Comparison of ENCODE assay signal across 20 mouse cellular contexts in the genomic region with DNA sequence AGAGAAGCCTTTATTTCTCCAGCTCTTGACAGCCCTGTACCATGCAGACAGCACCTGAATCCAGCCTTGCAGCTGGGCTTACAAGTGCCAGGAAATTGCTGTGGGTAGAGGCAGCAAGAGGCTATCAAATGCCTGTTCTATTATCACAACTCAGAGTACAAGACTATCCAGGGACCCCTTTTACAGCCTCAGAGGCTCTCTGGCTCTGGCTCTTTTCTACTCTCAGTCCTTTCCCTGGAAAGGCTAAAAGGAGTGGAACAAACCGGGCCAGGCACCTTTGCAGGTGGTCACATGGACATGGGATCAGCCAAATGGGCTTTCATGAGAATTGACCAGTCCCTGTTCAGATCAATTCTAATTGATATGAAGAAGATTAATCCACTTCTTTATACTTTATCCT.
DNase-seq lines count a peak whose midpoint lies in the region; ATAC-seq lines count a peak whose summit lies in the region.
"Had no signal": no experiment of that assay in that cellular context is flagged by ENCODE, and none has a peak within 500 bp of the region (broad histone marks: within the 10 kb centered on the region; RNA-seq: fewer than 3 reads in every experiment).

No protein-coding gene starts in this region.

- H3K27ac ChIP-seq in neural tube, embryonic 14.5 days (ENCODE audit: low read depth, low read length), result no peak overlapping the region
- H3K27ac ChIP-seq in neural tube, embryonic 15.5 days (replicated peaks), result no peak overlapping the region
- H3K27ac ChIP-seq: embryonic facial prominence, embryonic 13.5 days; embryonic facial prominence, embryonic 15.5 days; forebrain, embryonic 13.5 days had no signal

- no peaks in the 10 kb centered on the region for H3K9me3 ChIP-seq in neural tube, embryonic 14.5 days (ENCODE audit: control insufficient read depth, low read length)
- no peaks in the 10 kb centered on the region for H3K9me3 ChIP-seq in neural tube, embryonic 15.5 days (replicated peaks)
- H3K9me3 ChIP-seq: embryonic facial prominence, embryonic 13.5 days; embryonic facial prominence, embryonic 15.5 days; forebrain, embryonic 13.5 days had no signal

- H3K27me3 ChIP-seq in neural tube, embryonic 14.5 days (ENCODE audit: control insufficient read depth, insufficient read depth, low read length), result no peaks in the 10 kb centered on the region
- H3K27me3 ChIP-seq in neural tube, embryonic 15.5 days (replicated peaks), result no peaks in the 10 kb centered on the region
- H3K27me3 ChIP-seq: embryonic facial prominence, embryonic 13.5 days; embryonic facial prominence, embryonic 15.5 days; forebrain, embryonic 13.5 days had no signal

- peak; percentile 54 for DNase-seq in heart, adult 11 months
- no peak for DNase-seq in heart, adult 9 months (ENCODE audit: low spot score in 2 of 2)
- DNase-seq in layer of hippocampus, adult 8-10 months (ENCODE audit: low spot score in 2 of 2), result no peak
- DNase-seq: adrenal gland, adult 2 months; adrenal gland, postnatal 10 days; adrenal gland, postnatal 25 days; cerebellum, adult 11 months; cerebellum, adult 18-20 months; cerebellum, adult 8-10 months; cerebellum, adult 9-11 months; cerebellum, postnatal 14 days; cerebellum, postnatal 36 days; embryo, embryonic 11 days had no signal

- H3K9ac ChIP-seq in neural tube, embryonic 14.5 days (replicated peaks; ENCODE audit: low read depth, low read length), result no peak overlapping the region
- H3K9ac ChIP-seq in neural tube, embryonic 15.5 days (replicated peaks), result no peak overlapping the region
- H3K9ac ChIP-seq: embryonic facial prominence, embryonic 13.5 days; embryonic facial prominence, embryonic 15.5 days; forebrain, embryonic 13.5 days had no signal

- peak; percentile 51; the same call in 1 of the 2 replicates for ATAC-seq in neural tube, embryonic 14.5 days (ENCODE audit: low read depth)
- no peak for ATAC-seq in neural tube, embryonic 15.5 days (ENCODE audit: low FRiP score)
- ATAC-seq: forebrain, embryonic 13.5 days; forebrain, embryonic 16.5 days had no signal

- no peaks in the 10 kb centered on the region for H3K36me3 ChIP-seq in neural tube, embryonic 14.5 days (ENCODE audit: control insufficient read depth, insufficient read depth, low read length)
- no peaks in the 10 kb centered on the region for H3K36me3 ChIP-seq in neural tube, embryonic 15.5 days
- H3K36me3 ChIP-seq: embryonic facial prominence, embryonic 13.5 days; embryonic facial prominence, embryonic 15.5 days had no signal

- H3K4me1 ChIP-seq in neural tube, embryonic 14.5 days (ENCODE audit: control insufficient read depth, insufficient read depth, low read length), result no peaks in the 10 kb centered on the region
- H3K4me1 ChIP-seq in neural tube, embryonic 15.5 days, result no peaks in the 10 kb centered on the region
- H3K4me1 ChIP-seq: embryonic facial prominence, embryonic 13.5 days; embryonic facial prominence, embryonic 15.5 days; forebrain, embryonic 13.5 days had no signal

- H3K4me2 ChIP-seq in neural tube, embryonic 14.5 days (ENCODE audit: low read depth, low read length), result no peak overlapping the region
- no peak overlapping the region for H3K4me2 ChIP-seq in neural tube, embryonic 15.5 days
- H3K4me2 ChIP-seq: embryonic facial prominence, embryonic 13.5 days; embryonic facial prominence, embryonic 15.5 days; forebrain, embryonic 13.5 days had no signal

- no peak overlapping the region for H3K4me3 ChIP-seq in neural tube, embryonic 14.5 days (ENCODE audit: low read depth, low read length)
- H3K4me3 ChIP-seq in neural tube, embryonic 15.5 days (replicated peaks), result no peak overlapping the region
- H3K4me3 ChIP-seq: embryonic facial prominence, embryonic 13.5 days; embryonic facial prominence, embryonic 15.5 days; erythroblast, embryonic 14.5 days; forebrain, embryonic 13.5 days had no signal

- 48% methylated on average over 1 of the region's 1 CpGs for whole genome bisulfite sequencing in neural tube, embryonic 14.5 days
- WGBS in neural tube, embryonic 15.5 days, result 35% methylated on average over 1 of the region's 1 CpGs
